9 mouse cellular contexts compared by ENCODE assay signal in genomic region chr11:86995625-86996221, GRCm38 (mm10). TPM values are rescaled to one million over a fixed set of nuclear protein-coding genes. Genes with fewer than 3 reads are reported as not detected.
DNase-seq lines count a peak whose midpoint lies in the region; ATAC-seq lines count a peak whose summit lies in the region.
"Had no signal": no experiment of that assay in that cellular context is flagged by ENCODE, and none has a peak within 500 bp of the region (broad histone marks: within the 10 kb centered on the region; RNA-seq: fewer than 3 reads in every experiment).

No protein-coding gene starts in this region.

- no peaks in the 10 kb centered on the region for H3K9me3 ChIP-seq in hindbrain, embryonic 14.5 days (ENCODE audit: control insufficient read depth, low read length)
- H3K9me3 ChIP-seq in midbrain, embryonic 14.5 days (ENCODE audit: control insufficient read depth, low read length), result no peaks in the 10 kb centered on the region
- H3K9me3 ChIP-seq in stomach, embryonic 16.5 days (replicated peaks; ENCODE audit: control insufficient read depth, low read length), result no peaks in the 10 kb centered on the region
- H3K9me3 ChIP-seq: embryonic facial prominence, embryonic 15.5 days had no signal

- H3K9ac ChIP-seq in hindbrain, embryonic 14.5 days, result no peak overlapping the region
- 0 out of 2 replicates have a peak overlapping the region, but pooled peaks have one; percentile 14 for H3K9ac ChIP-seq in midbrain, embryonic 14.5 days (replicated peaks; ENCODE audit: low read length)
- no peak overlapping the region for H3K9ac ChIP-seq in stomach, embryonic 16.5 days (ENCODE audit: low read length)
- H3K9ac ChIP-seq: embryonic facial prominence, embryonic 15.5 days had no signal

- H3K4me2 ChIP-seq in hindbrain, embryonic 14.5 days (replicated peaks), result no peak overlapping the region
- H3K4me2 ChIP-seq in midbrain, embryonic 14.5 days (ENCODE audit: low read length), result no peak overlapping the region
- H3K4me2 ChIP-seq in stomach, embryonic 16.5 days (ENCODE audit: low read depth, low read length), result no peak overlapping the region
- H3K4me2 ChIP-seq: embryonic facial prominence, embryonic 15.5 days had no signal

- 25% methylated on average over 6 of the region's 6 CpGs for WGBS in hindbrain, embryonic 14.5 days
- WGBS in midbrain, embryonic 14.5 days, result 21% methylated on average over 6 of the region's 6 CpGs
- WGBS in stomach, embryonic 16.5 days, result 37% methylated on average over 6 of the region's 6 CpGs

- ATAC-seq in hindbrain, embryonic 14.5 days (ENCODE audit: low FRiP score), result no peak
- ATAC-seq in midbrain, embryonic 14.5 days (ENCODE audit: low FRiP score, low TSS enrichment), result no peak
- no peak for ATAC-seq in stomach, embryonic 16.5 days (ENCODE audit: insufficient read depth, low FRiP score)

- no peak overlapping the region for H3K4me3 ChIP-seq in hindbrain, embryonic 14.5 days (replicated peaks; ENCODE audit: low read length)
- no peak overlapping the region for H3K4me3 ChIP-seq in midbrain, embryonic 14.5 days (replicated peaks; ENCODE audit: low read depth, low read length)
- no peak overlapping the region for H3K4me3 ChIP-seq in stomach, embryonic 16.5 days (replicated peaks; ENCODE audit: low read length)
- H3K4me3 ChIP-seq: embryonic facial prominence, embryonic 15.5 days had no signal

- DNase-seq in 3134 (ENCODE audit: extremely low read depth, insufficient read length, low spot score), result peak; percentile 46
- peak; percentile 81 for DNase-seq in NIH3T3 (ENCODE audit: low read depth)
- DNase-seq in cerebellum, postnatal 14 days, result peak; percentile 68 to 77
- peak; percentile 44 to 56 for DNase-seq in frontal cortex, postnatal 14 days (ENCODE audit: low spot score in 2 of 2)
- peak; percentile 80 for DNase-seq in hindbrain, embryonic 14.5 days (ENCODE audit: low spot score)
- peak; percentile 74 to 87 for DNase-seq in left cerebral cortex, postnatal 25 days (ENCODE audit: low spot score in 2 of 2)
- DNase-seq in midbrain, embryonic 14.5 days, result peak; percentile 85

- no peaks in the 10 kb centered on the region for H3K27me3 ChIP-seq in hindbrain, embryonic 14.5 days (ENCODE audit: control insufficient read depth, insufficient read depth, low read length)
- H3K27me3 ChIP-seq in midbrain, embryonic 14.5 days (ENCODE audit: control insufficient read depth, insufficient read depth, low read length), result no peaks in the 10 kb centered on the region
- no peaks in the 10 kb centered on the region for H3K27me3 ChIP-seq in stomach, embryonic 16.5 days (ENCODE audit: control insufficient read depth, insufficient read depth, low read length)
- H3K27me3 ChIP-seq: embryonic facial prominence, embryonic 15.5 days had no signal

- peaks cover 19% of the 10 kb centered on the region for H3K4me1 ChIP-seq in hindbrain, embryonic 14.5 days (replicated peaks; ENCODE audit: control insufficient read depth, insufficient read depth, low read length)
- H3K4me1 ChIP-seq in midbrain, embryonic 14.5 days (ENCODE audit: control insufficient read depth, insufficient read depth, low read length), result peaks cover 21% of the 10 kb centered on the region
- peaks cover 5% of the 10 kb centered on the region; the same call in 1 of the 2 replicates for H3K4me1 ChIP-seq in stomach, embryonic 16.5 days (ENCODE audit: control insufficient read depth, insufficient read depth, low read length)

- intact Hi-C loops in left cerebral cortex, postnatal 25 days (cut with DNase I), result loop anchor here (2.0 to 10.0 kb wide), 2 partner anchors 101 to 239 kb away; partner anchors contain the start of gene Cltc

- H3K27ac ChIP-seq in hindbrain, embryonic 14.5 days, result peak overlapping the region; percentile 34; the same call in 1 of the 2 replicates
- H3K27ac ChIP-seq in midbrain, embryonic 14.5 days (replicated peaks; ENCODE audit: low read depth, low read length), result peak overlapping the region; percentile 58
- peak overlapping the region; percentile 42; the same call in 1 of the 2 replicates for H3K27ac ChIP-seq in stomach, embryonic 16.5 days (ENCODE audit: low read length)
- H3K27ac ChIP-seq: embryonic facial prominence, embryonic 15.5 days had no signal

- H3K36me3 ChIP-seq in hindbrain, embryonic 14.5 days (replicated peaks; ENCODE audit: control insufficient read depth, insufficient read depth), result no peaks in the 10 kb centered on the region
- no peaks in the 10 kb centered on the region for H3K36me3 ChIP-seq in midbrain, embryonic 14.5 days (ENCODE audit: control insufficient read depth, insufficient read depth, low read length)
- H3K36me3 ChIP-seq in stomach, embryonic 16.5 days (ENCODE audit: control insufficient read depth, insufficient read depth, low read length), result no peaks in the 10 kb centered on the region
- H3K36me3 ChIP-seq: embryonic facial prominence, embryonic 15.5 days had no signal

RNA-seq across cellular contexts. Expression of gene Ypel2, which starts 2.2 kb away (rescaled TPM):
- 3.2 and 3.9 TPM in 2 replicates for polyA plus RNA-seq in hindbrain, embryonic 14.5 days (2014; fragmentation: Nextera tagmentation; extraction: Ambion mirVana)
- total RNA-seq in left cerebral cortex, postnatal 25 days (2021), result 10 to 100 TPM; 49.8 to 61.2 TPM
- 6.0 and 6.2 TPM in 2 replicates for polyA plus RNA-seq in midbrain, embryonic 14.5 days (2014; fragmentation: Nextera tagmentation; extraction: Ambion mirVana)
- 7.7 and 8.1 TPM in 2 replicates for polyA plus RNA-seq in stomach, embryonic 16.5 days (2015; fragmentation: Nextera tagmentation; extraction: Ambion mirVana)
